Mouse (Mus musculus) forebrain, embryonic 10.5 days (tissue): ENCODE measurements around the gene Calr4. TPM values are rescaled to one million over a fixed set of nuclear protein-coding genes. Genes with fewer than 3 reads are reported as not detected.
A peak's percentile ranks its signal among the peaks of the same experiment; 100 is the strongest.

Experiments used
- DNase-seq: peaks from one replicate; pipeline ENCODE4 v3.0.0-alpha.2; 2017; ENCODE audit warnings: low spot score; ENCODE audit errors: extremely low spot score
- H3K27ac ChIP-seq: fragments of 300-500 bp; sonication (generic); 2 replicates; pipeline ENCODE4 v1.5.1; 2016; ENCODE audit warnings: mild to moderate bottlenecking
- H3K27me3 ChIP-seq: fragments of 300-500 bp; sonication (generic); 2 replicates; pipeline ENCODE4 v1.6.1; 2016; ENCODE audit warnings: mild to moderate bottlenecking; ENCODE audit not compliant: poor library complexity, severe bottlenecking
- H3K36me3 ChIP-seq: fragments of 300-500 bp; sonication (generic); replicated peaks from 2 replicates; pipeline ENCODE4 v1.6.1; 2016; ENCODE audit warnings: mild to moderate bottlenecking, moderate library complexity
- H3K4me1 ChIP-seq: fragments of 300-500 bp; sonication (generic); 2 replicates; pipeline ENCODE4 v1.6.1; 2016
- H3K4me3 ChIP-seq: fragments of 300-500 bp; sonication (generic); 2 replicates; pipeline ENCODE4 v1.5.1; 2016; ENCODE audit warnings: mild to moderate bottlenecking, moderate library complexity
- H3K9me3 ChIP-seq: fragments of 300-500 bp; sonication (generic); 2 replicates; pipeline ENCODE4 v1.6.1; 2016; ENCODE audit warnings: mild to moderate bottlenecking, moderate library complexity
- WGBS: fragments of 180-500 bp; shearing (Covaris S2); methylation state at CpG from one replicate; pipeline ENCODE4 v1.1.7; 2016; 5-methylcytosine and 5-hydroxymethylcytosine counted together
- polyA plus RNA-seq: library from polyadenylated mRNA; unstranded; fragments of >200 nt; fragmentation: Nextera tagmentation; extraction: Ambion mirVana; gene quantifications from 2 replicates; pipeline ENCODE4 v1.2.1, GENCODE M21; 2016

Calr4 gene
- polyA plus RNA-seq, result 0.10 TPM in 1 of 2 replicates, not detected in the other

DNA sequence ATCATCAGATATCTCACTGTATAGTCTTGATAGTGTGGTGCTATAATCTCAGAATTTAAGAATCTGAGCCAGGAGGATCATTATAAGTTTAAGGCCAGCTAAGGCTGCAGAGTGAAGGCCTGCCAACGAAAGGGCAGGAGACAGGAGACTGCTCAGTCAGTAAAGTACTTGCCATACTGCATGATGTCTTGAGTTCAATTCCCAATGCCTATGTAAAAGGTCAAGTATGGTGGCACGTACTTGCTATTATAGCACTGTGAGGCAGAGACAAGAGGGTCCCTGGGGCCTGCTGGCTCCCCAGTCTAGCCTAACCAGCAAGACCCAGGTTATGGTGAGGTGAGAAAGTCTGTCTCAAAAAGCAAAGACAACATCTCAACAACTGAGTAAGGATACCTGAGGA, at the start of gene Calr4:
Calr4 (plus strand) TSS at position 301 of the 400 bp plus-strand sequence.
- no peaks in the 10 kb centered on the region for H3K36me3 ChIP-seq
- 81% methylated on average over 2 of the region's 2 CpGs for WGBS
- H3K9me3 ChIP-seq, result no peaks in the 10 kb centered on the region
- H3K27ac ChIP-seq, result no peak within 1 kb of the TSS
- no peaks in the 10 kb centered on the region for H3K27me3 ChIP-seq
- no peak for DNase-seq
- 0 out of 2 replicates have a peak, but pooled peaks cover 3% of the 10 kb centered on the region for H3K4me1 ChIP-seq
- H3K4me3 ChIP-seq, result no peak within 1 kb of the TSS

GRCm38 (mm10) chr4:109185616-109186405, 48.5 kb upstream of the Calr4 start:
- WGBS, result 88% methylated on average over 8 of the region's 8 CpGs

DNA sequence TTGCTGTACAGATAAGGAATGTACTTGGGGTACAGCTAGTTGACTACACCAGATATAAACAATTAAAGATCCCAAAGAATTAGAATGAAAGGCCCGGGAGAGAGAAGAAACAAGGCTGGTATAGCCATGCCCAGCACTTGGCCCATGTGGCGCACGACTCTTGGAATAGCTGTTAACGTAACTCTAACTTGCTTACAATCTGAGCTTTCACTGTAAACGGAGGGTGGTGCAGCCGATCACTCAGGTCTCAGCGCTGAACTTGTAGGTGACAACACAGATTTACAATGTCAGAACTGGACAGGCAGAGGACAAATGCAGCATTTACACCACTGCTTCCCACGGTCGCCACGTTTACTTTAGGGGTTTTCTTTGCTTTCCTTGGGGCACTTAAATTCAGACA, 42.7 kb upstream of the Calr4 start:
- Histone ChIP-seq H3K9me3 (no peaks in the 10 kb centered on the region), H3K4me3 (no peak overlapping the region), H3K27me3 (no peaks in the 10 kb centered on the region), H3K36me3 (no peaks in the 10 kb centered on the region), H3K27ac (no peak overlapping the region), H3K4me1 (no peaks in the 10 kb centered on the region)
- DNase-seq, result no peak
- WGBS, result 87% methylated on average over 10 of the region's 10 CpGs

More at GRCm38 (mm10) chr4:109185616-109186405, 48.5 kb upstream of the Calr4 start:
- Histone ChIP-seq H3K4me3 (no peak overlapping the region), H3K36me3 (no peaks in the 10 kb centered on the region), H3K9me3 (no peaks in the 10 kb centered on the region), H3K27ac (no peak overlapping the region), H3K27me3 (no peaks in the 10 kb centered on the region), H3K4me1 (no peaks in the 10 kb centered on the region)
- DNase-seq, result no peak

GRCm38 (mm10) chr4:109193886-109194285, 40.4 kb upstream of the Calr4 start:
- H3K9me3 ChIP-seq, result no peaks in the 10 kb centered on the region
- DNase-seq, result no peak

DNA sequence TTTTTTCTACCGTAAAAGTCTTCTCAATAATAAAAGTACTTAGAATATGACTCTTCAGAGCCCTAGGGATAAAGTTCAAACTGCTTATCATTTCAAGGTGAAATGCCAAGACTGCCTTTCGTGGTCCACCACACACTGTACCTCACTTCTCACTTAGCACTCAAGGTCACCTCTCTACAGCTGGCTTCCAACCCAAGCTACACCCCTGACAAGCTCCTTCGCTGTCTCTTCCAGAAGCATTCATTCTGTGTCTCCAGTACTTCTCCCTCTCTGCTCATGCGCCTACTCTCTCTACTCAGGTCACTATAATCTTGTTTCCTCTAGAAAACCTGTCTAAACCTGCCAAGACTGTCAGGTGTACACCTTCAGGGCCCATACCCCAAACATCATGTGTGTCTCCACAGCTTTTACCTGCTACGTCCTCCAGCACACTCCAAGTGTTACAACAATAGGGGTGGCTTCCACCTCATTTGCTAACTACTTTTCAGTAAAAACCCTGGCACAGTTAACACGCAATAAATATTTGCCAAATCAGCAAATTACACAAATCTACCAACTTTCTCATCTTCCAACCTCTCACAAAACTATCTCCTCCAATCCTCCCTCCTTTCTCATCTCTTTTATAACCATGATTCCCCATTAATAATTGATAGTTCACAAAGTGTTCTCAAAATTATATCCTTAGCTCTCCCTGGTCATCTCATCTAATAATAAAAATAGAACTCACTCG, 38.2 kb upstream of the Calr4 start:
- Histone ChIP-seq H3K36me3 (0 out of 2 replicates have a peak, but pooled peaks cover 6% of the 10 kb centered on the region), H3K9me3 (no peaks in the 10 kb centered on the region), H3K4me1 (peaks cover 5% of the 10 kb centered on the region), H3K27me3 (no peaks in the 10 kb centered on the region), H3K27ac (no peak overlapping the region), H3K4me3 (no peak overlapping the region)
- 88% methylated on average over 7 of the region's 7 CpGs for WGBS
- no peak for DNase-seq

More at GRCm38 (mm10) chr4:109193886-109194285, 40.4 kb upstream of the Calr4 start:
- Histone ChIP-seq H3K27ac (no peak overlapping the region), H3K4me3 (no peak overlapping the region), H3K36me3 (0 out of 2 replicates have a peak, but pooled peaks cover 6% of the 10 kb centered on the region), H3K4me1 (no peaks in the 10 kb centered on the region), H3K27me3 (no peaks in the 10 kb centered on the region)
- WGBS, result 86% methylated on average over 5 of the region's 5 CpGs

DNA sequence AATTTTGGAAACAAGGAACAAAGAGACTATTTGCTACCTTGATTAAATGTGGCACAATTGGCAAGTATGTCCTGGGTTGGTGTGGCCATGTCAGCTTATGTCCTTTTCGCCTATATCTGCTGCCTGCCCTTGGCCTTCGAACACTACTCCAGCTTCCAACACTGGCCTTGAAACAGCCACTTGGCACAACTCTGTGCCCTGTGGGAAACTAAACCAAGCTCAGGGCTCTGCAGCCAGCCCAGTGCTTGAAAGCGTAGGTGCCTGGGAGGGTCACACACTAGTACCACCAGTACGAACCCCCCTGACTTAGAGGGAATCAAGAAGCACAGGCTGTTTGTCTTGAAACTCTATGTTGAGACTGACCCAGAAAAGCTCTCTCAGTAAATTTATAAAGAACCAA, 35.2 kb upstream of the Calr4 start:
- H3K27ac ChIP-seq, result no peak overlapping the region
- no peaks in the 10 kb centered on the region for H3K9me3 ChIP-seq
- WGBS, result 89% methylated on average over 4 of the region's 4 CpGs
- no peak for DNase-seq
- peaks cover 14% of the 10 kb centered on the region for H3K4me1 ChIP-seq
- 0 out of 2 replicates have a peak, but pooled peaks cover 6% of the 10 kb centered on the region for H3K36me3 ChIP-seq
- H3K27me3 ChIP-seq, result no peaks in the 10 kb centered on the region
- no peak overlapping the region for H3K4me3 ChIP-seq

- DNase-seq, result peak; percentile 99
- Histone ChIP-seq H3K36me3 (0 out of 2 replicates have a peak, but pooled peaks cover 6% of the 10 kb centered on the region), H3K27ac (peak within 1 kb of the TSS; percentile 93), H3K27me3 (no peaks in the 10 kb centered on the region), H3K9me3 (no peaks in the 10 kb centered on the region), H3K4me3 (peak within 1 kb of the TSS; percentile 71), H3K4me1 (peaks cover 14% of the 10 kb centered on the region)
- WGBS, result under 1% methylated on average over 59 of the region's 59 CpGs
These were observed 32.5 kb upstream of the Calr4 start, which contains the start of gene Osbpl9 for GRCm38 (mm10) chr4:109201582-109202424. Gene Osbpl9 (minus strand): TSS chr4:109202272.

DNA sequence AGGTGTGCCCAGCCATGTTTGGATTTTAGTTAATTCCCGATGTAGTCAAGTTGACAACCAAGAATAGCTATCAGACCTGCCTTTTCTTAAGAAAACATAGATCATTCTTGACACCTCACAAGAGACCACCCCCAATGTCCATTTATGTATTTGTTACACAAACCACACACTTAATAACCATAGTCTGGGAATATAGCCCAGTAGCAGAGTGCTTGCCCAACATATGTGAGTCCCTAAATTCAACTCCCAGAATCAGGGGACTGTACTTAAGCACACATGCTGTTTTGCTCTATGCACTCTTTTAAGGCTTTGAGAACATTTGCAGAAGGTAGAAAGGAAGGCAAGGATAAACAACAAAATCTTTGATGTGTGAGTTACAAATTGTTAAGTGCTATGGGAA, 30.4 kb upstream of the Calr4 start:
- WGBS, result 84% methylated on average over 1 of the region's 1 CpGs
- H3K4me1 ChIP-seq, result peaks cover 14% of the 10 kb centered on the region
- H3K27ac ChIP-seq, result no peak overlapping the region
- no peak for DNase-seq
- no peaks in the 10 kb centered on the region for H3K36me3 ChIP-seq
- no peak overlapping the region for H3K4me3 ChIP-seq
- no peaks in the 10 kb centered on the region for H3K9me3 ChIP-seq
- H3K27me3 ChIP-seq, result no peaks in the 10 kb centered on the region

DNA sequence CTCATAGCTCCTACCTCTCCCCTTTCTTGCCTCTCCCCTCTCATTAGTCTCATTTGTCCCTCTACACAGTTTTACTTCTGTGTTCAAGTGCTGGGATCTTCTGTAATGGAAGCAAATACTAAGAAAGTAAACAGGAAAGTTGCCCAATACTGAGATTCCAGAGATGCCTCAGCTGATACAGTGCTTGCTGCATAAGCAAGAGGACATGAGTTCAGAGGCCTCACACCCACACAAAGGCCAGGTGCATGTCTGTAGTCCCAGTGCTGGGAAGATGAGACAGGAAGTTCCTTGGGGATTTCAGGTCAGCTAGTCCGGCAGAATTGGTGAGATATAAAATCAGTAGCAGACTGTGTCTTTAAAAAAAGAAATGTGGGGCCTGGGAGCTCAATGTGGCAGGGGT, 29.9 kb upstream of the Calr4 start:
- Histone ChIP-seq H3K36me3 (no peaks in the 10 kb centered on the region), H3K27me3 (no peaks in the 10 kb centered on the region), H3K4me1 (peaks cover 14% of the 10 kb centered on the region), H3K27ac (no peak overlapping the region), H3K9me3 (no peaks in the 10 kb centered on the region), H3K4me3 (no peak overlapping the region)
- WGBS, result 73% methylated on average over 1 of the region's 1 CpGs
- no peak for DNase-seq

- DNase-seq, result no peak
- H3K27ac ChIP-seq, result no peak overlapping the region
- H3K4me1 ChIP-seq, result 0 out of 2 replicates have a peak, but pooled peaks cover 1% of the 10 kb centered on the region
These were observed 26.8 kb upstream of the Calr4 start for GRCm38 (mm10) chr4:109207524-109207923.

DNA sequence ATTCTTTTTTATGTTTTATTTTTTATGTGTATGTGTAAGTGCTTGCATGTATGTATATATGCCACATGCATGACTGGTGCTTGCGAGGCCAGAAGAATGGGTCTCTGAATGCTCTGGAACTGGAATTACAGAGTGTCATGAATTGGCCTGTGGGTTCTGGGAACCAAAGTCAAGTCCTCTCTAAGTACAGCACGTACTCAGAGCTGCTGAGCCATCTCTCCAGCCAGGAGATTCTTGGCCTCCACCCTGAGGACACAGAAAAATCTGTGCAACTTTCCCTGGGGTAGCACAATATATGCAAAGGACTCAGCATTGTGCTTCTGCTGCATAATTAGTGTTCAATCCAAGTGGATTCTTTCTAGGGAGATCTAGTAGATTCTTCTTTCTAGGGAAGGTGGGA, 24.0 kb upstream of the Calr4 start:
- H3K4me1 ChIP-seq, result no peaks in the 10 kb centered on the region
- H3K4me3 ChIP-seq, result no peak overlapping the region
- 80% methylated on average over 2 of the region's 2 CpGs for WGBS
- DNase-seq, result no peak
- H3K27me3 ChIP-seq, result no peaks in the 10 kb centered on the region
- H3K27ac ChIP-seq, result no peak overlapping the region
- H3K36me3 ChIP-seq, result no peaks in the 10 kb centered on the region
- no peaks in the 10 kb centered on the region for H3K9me3 ChIP-seq

More at GRCm38 (mm10) chr4:109207524-109207923, 26.8 kb upstream of the Calr4 start:
- H3K27me3 ChIP-seq, result no peaks in the 10 kb centered on the region
- WGBS, result 77% methylated on average over 5 of the region's 5 CpGs
- H3K9me3 ChIP-seq, result no peaks in the 10 kb centered on the region
- no peaks in the 10 kb centered on the region for H3K36me3 ChIP-seq
- no peak overlapping the region for H3K4me3 ChIP-seq

DNA sequence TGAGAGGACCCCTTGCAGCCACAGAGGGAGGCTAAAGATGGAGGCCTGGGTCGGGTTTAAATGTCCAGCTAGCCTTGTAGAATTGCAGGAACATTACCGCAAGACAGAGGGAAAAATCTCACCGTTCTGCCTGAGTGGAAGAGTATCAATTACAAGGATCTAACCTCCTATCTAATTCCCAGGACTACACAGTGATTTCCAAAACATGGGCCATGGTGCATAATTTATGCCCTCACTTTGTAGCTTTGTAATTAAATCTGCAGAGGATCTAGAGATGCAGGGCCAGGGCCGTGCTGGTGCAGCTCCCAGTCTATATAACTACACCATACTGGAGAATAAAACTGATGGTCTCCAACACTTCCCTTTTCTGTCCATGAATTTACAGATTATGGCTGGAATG, 23.4 kb upstream of the Calr4 start:
- Histone ChIP-seq H3K36me3 (no peaks in the 10 kb centered on the region), H3K27ac (no peak overlapping the region), H3K4me3 (no peak overlapping the region), H3K4me1 (no peaks in the 10 kb centered on the region), H3K27me3 (no peaks in the 10 kb centered on the region), H3K9me3 (no peaks in the 10 kb centered on the region)
- WGBS, result 78% methylated on average over 4 of the region's 4 CpGs
- DNase-seq, result no peak
